Mouse (Mus musculus) layer of hippocampus, adult 6 months (tissue): ENCODE results near the gene Cc2d2a. TPM values are rescaled to one million over a fixed set of nuclear protein-coding genes. Genes with fewer than 3 reads are reported as not detected.

ENCODE experiments used
- long read RNA-seq, 2 experiments: library from polyadenylated mRNA; unstranded; transcript quantifications; one replicate each; pipeline ENCODE4 v2.0.0; 2019 to 2020
- polyA plus RNA-seq: library from polyadenylated mRNA; unstranded; fragments of <200 nt; fragmentation: Nextera tagmentation; gene quantifications from 2 replicates; pipeline ENCODE4 v1.2.3, GENCODE M21; 2021

Gene Cc2d2a
- polyA plus RNA-seq, result 4.1 TPM in 2 replicates
- long read RNA-seq, experiment 1, partial matches to known transcripts, result 4 of 7 reads
- long read RNA-seq, experiment 1, other reads (novel, unspliced or antisense), result 3 of 7 reads
- long read RNA-seq, experiment 2, partial matches to known transcripts, result 22 of 37 reads
- long read RNA-seq, experiment 2, other reads (novel, unspliced or antisense), result 15 of 37 reads

GRCm38 (mm10) chr5:43661997-43662961 lies at the start of gene Cc2d2a:
TSS of gene Cc2d2a (plus strand) at chr5:43662346.

Other genes starting within 250 kb of the Cc2d2a start
- 0.67 and 1.2 TPM in 2 replicates for gene C1qtnf7, start 146.8 kb upstream of the Cc2d2a start, polyA plus RNA-seq
- not detected in 2 replicates for gene Bst1, start 156.5 kb downstream of the Cc2d2a start, polyA plus RNA-seq
- gene Fbxl5, start 159.3 kb downstream of the Cc2d2a start, polyA plus RNA-seq, result 61.1 and 64.1 TPM in 2 replicates
- 12.3 and 14.6 TPM in 2 replicates for gene Cd38, start 206.2 kb downstream of the Cc2d2a start, polyA plus RNA-seq